Mouse (Mus musculus) liver, adult 2 months (tissue): Measurements from ENCODE around the gene Pla2r1.

ENCODE experiments used
- CTCF ChIP-seq: fragments of 200-500 bp; IDR thresholded peaks from 2 replicates; pipeline ENCODE4 v1.5.1; 2011; ENCODE audit warnings: low read depth, low read length, control low read depth
- POLR2A ChIP-seq: fragments of 200-500 bp; IDR thresholded peaks from 2 replicates; pipeline ENCODE4 v1.6.1; 2011; ENCODE audit warnings: low read length, control low read depth; ENCODE audit not compliant: insufficient read depth; ENCODE audit errors: extremely low read depth

DNA sequence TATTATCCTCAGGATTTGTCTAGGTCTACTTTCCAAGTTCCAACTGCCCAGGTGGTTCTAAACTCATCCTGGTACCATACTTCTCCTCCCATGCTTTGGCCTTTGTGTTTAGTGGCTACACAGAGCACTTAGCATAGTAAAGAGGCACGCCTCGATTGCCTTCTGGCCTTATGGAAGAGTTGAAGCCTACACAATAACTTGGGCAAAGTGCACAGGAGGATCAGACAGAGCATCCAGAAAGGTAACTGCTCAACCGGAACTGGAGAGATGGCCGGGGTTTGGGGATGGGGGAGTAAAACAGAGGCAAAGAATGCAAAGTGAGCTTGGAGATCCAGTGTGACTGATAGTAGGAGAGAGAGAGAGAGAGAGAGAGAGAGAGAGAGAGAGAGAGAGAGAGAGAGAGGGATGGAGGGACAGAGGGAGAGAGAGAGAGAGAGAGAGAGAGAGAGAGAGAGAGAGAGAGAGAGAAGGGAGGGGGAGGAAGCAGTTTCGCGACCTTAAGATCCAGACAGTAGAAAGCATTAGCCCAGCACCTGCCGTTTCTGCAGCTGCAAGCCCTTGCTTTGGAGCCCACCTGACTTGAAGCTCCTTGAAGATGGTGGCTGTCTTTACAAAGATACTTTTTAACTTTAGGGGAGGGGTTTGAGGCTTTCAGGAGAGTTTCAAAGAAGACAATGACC, 168.9 kb downstream of the Pla2r1 start:
- TF ChIP-seq POLR2A (no peak), CTCF (no peak)
